Mouse (Mus musculus): ENCODE measurements around the gene Tbcel.

The Tbcel gene

DNA sequence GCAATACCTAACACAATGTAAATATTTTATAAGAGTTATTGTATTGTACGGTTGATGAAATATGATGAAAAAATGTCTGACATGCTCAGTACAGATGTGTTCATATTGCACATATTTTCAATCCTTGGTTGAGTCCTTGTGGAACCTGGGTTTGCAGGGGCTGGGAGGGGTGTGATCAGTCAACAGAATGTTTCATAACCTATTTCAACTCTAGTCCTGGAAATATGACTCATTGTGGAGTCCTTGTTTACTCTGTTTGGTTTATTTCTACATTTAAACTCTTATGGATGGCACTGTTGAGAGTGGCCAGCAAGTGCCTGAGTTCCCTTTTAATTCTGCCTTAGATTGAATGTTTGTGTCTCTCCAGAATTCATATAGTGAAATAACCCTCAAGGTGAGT is 22.9 kb downstream of the Tbcel start:
- no peak for DNase-seq (ENCODE audit: low read depth)

DNA sequence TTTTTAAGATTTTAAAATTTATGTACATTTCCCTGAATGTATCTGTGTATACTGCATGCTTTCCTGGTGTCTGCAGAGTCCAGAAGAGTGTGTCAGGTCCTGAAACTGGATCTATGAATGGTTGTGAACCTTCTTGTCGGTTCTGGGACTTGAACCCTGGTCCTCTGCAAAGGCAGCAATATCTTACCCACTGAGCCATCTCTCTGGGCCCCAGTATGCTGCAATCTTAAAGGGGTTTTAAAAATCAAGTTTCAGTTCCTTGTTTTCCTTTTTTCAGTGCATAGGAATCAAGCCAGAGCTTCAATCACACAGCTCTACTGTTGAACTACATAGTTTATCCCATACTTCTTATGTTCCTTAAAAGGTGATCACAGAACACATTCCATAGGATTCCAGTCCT is 24.7 kb downstream of the Tbcel start:
- DNase-seq (ENCODE audit: low read depth): no peak

DNA sequence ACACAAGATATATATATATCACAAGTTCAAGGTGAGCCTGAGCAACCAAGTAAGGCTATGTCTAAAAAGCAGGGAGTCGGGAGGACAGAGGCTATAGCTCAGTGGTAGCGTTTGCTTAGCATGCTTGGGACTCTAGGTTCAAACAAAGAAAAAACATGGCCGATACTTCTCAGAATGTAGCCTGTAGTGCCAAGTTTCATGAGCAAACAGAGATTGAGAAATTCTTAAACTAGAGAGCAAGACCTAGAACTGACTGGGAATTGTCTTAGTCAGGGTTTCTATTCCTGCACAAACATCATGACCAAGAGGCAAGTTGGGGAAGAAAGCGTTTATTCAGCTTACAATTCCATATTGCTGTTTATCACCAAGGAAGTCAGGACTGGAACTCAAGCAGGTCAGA is 31.4 kb downstream of the Tbcel start:
- DNase-seq (ENCODE audit: low read depth): peak; percentile 9

DNA sequence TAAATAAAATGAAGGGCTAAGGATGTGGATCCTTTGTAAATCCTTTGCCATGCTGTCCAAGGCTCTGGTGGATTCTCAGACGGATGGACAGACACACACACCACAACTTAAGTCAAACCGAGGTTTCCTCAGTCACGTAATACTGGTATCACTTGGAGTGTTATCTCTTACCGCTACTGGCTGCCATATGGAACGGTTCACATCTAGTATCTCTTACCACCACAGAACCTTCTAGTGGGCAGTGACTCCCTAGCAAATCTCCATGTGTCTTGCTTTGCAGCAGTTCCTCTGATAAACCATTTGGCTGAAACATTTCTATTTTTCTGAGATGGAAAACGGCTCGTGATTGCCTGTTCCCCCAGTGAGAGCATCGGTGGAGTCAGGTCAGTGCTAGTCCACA is 33.4 kb downstream of the Tbcel start:
- no peak for DNase-seq (ENCODE audit: low read depth)

DNA sequence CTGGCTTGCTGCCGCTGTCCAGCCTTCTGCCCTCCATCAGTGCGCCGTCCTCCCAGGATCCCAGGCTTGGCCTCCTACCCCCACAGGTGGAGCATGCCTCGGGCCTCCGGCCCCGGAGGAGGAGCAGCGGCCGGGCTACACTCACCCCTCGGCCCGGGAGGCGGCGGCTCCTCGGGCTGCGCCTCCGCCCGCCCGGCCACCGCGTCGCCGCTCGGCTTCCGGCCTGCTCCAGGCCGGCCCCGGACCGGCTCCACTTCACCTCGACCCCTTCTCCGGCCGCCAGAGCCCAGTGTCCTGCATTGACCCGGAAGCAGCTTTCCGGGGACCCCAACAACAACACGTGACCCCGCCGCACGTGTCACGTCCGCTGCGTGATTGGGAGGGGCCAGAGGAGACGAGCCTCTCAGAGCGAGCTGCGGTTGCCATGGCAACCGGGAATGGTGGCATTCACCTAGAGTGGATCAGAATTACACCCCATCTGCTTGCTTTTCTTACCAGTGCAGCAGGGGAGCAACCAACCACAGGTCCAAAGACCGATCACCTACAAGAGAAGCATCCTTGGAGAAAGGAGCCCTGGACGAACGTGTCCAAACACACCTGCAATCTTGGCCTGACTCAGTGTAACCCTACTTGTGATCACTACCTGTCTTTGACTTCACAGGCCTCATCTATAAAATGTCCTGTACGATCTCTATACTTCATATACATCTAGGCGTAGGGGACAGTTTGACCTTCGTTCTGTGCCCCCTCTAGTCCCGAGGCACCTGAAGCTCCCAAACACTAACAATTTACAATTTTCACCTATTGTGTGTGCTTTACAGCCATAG is 35.5 kb downstream of the Tbcel start:
- DNase-seq (ENCODE audit: low read depth): peak; percentile 95

DNA sequence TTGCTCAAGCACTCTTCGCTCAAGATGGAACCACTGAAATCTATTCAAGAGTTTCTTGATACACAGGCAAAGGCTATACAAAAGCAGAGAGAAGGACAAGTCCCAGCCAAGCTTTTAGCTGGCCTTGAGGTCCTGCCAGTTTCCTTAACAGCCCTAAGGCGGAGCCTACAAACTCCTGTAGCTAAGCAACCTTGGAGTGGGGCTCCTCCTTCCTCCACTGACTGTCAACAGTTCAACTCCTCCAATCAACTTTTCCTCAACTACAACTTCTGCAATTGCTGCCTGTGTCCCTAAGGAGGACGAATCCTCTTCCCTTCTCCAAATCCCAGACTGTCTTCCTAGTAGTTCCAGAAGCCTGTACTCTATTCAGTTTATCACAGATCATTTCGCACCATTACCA is 36.4 kb downstream of the Tbcel start:
- DNase-seq (ENCODE audit: low read depth): peak; percentile 79

DNA sequence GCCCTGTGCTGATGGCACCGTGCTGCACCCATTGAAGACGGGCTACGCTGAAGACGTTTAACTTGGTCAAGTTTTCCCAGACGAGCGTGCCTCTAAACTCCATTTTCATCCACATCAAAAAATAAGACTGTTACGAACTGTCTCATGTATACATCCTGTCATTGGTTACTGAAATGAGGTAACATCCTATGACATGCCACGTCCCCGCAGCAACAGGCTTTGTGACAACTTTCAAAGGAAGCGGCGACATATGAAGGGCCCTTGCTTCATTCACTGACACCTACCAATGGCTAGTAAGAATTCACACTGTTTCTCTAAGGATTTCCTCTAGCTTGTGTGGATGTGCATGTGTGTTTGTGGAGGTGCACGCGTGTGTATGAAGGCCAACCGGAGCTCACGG is 38.3 kb downstream of the Tbcel start:
- no peak for DNase-seq (ENCODE audit: low read depth)

DNA sequence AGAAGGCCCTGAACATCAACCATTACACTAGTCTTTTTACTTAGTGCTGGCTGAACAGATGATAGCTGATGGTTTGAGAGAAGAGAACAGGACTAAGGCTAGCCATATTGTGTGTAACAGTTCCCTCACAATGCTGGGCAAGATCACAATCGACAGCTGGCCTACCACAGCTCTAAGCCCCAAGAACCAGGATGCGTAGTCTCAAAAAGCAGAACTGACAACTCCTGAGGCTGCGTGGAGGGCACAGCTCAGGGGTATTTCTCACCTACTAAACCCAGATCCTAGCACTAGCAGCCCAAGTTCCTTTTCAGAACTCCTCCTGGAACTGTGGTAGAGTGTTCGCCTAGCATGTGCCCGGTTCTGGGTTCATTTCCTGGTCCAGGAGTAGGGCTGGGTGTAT is 39.2 kb downstream of the Tbcel start:
- DNase-seq (ENCODE audit: low read depth): no peak

DNA sequence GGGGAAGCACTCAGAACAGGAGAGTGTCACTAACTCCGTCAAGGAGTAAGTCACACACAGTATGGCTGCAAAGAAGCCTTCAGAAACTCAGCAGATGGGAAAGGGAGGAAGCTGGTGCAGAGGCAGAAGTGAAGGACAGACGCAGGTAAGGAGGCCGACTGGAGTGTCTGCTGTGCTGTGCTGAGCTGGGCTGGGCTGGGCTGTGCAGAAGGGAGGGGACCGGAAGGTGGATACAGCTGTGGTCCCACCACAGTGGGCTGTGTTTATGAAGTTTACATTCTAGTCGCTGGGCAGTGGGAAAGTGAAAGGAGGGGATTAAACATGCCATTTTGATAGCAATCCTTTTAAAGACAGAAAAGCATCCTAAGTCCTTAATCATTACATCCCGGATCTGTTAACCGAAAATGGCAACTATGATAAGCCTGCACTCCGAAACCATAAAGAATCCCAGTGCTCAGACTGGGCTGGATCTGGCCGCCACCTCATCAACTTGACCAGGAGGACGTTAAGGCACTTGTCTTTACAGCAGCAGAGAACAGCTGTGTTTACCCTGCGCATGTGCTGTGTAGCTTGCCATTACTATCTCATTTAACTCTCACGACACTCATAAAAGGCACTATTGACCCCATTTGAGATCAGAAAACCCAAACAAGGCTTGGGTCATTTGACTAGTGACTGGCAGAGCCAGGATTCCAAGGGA is 40.3 kb downstream of the Tbcel start:
- DNase-seq (ENCODE audit: low read depth): no peak

DNA sequence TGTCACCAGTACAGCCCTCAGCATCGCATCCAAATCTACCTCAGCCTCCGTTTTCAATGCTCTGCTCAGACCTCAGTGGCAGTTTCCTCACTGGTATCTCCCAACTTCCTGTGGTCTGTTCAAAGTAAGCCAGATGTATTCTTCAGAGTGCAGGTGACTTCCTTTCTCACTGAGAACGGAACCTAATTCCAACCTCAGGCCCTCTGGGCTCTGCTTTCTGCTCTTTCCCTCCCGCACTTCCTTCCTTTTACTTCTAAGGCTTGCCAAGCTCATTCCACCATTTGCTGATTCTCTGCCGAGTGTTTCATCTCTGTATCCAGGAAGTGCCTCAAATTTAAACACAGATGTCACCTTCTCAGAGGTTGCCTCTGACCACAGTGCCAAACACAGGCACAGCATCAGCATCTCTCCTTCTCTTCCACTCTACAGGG is 41.9 kb downstream of the Tbcel start:
- no peak for DNase-seq (ENCODE audit: low read depth)

DNA sequence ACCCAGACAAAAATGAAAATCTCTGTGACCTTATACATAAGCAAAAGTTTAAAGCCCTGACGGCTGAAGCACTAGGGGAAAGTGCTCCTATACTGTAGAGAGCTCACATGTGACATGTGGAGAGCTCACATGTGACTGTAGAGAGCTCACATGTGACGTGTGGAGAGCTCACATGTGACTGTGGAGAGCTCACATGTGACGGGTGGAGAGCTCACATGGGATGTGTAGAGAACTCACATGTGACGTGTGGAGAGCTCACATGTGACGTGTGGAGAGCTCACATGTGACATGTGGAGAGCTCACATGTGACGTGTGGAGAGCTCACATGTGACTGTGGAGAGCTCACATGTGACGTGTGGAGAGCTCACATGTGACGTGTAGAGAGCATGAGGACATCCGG is 43.4 kb downstream of the Tbcel start:
- no peak for DNase-seq (ENCODE audit: low read depth)

DNA sequence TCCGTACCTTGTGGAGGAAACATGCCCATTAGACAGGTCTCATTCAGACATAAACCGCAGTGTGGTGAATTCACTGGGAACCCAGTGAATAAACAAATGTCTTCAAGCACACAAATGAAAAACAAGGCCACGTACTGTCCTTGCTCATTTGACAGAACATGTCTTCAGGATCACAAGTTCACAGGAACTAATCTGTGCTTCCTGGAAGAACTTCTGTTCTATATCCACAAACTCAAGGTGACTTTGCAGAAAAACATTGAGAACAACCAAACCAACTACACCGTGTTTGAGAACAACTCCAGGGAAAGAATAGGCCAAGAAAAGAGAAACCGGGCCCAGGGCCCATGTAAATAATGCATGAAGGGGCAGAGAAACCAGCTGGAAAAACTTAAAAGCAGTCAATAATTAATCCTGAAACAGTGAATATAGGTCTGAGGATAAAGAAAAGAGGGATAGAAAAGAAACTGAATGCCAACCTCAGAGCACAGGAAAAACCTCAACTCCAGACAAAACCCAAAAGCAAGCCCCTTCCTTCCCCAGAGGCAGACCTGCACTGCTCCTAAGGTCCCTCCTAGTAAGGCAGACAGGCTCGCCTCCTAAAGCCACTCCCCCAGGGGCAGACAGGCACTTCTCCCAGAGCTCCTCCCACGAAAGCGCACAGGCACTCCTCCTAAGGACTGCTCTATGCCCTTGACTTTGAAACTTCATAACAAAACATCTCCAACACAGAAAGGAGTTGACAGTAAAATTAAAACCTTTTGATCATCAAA is 44.2 kb downstream of the Tbcel start:
- DNase-seq (ENCODE audit: low read depth): no peak

DNA sequence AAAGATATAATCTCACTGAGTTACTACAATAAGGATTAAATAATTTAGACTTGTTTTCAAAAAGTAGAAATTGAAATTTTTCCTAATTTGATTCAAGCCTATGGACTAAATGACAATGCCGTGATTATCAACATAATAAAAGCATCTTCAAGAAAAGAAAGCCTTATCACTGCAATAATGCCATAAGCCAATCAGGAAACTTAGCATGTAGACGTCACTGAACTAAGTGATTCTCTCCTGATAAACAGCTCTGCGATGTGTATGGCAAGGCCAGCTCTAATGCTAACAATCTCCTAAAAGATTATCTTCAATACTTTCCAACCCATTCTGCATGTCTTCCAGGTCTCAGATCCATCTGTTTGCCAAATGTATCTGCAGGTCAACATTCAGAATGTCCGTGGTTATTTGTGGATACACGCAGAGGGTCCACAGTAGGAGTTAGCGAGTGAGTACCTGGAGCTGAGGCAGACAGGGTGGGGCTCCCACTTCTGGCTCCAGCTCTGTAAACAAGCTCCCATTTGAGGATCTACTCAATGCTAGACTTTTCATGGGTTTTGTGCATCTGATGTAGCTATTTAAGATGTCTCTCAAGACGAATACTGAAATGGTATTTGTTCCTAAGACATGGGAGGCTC is 44.9 kb downstream of the Tbcel start:
- DNase-seq (ENCODE audit: low read depth): no peak

DNA sequence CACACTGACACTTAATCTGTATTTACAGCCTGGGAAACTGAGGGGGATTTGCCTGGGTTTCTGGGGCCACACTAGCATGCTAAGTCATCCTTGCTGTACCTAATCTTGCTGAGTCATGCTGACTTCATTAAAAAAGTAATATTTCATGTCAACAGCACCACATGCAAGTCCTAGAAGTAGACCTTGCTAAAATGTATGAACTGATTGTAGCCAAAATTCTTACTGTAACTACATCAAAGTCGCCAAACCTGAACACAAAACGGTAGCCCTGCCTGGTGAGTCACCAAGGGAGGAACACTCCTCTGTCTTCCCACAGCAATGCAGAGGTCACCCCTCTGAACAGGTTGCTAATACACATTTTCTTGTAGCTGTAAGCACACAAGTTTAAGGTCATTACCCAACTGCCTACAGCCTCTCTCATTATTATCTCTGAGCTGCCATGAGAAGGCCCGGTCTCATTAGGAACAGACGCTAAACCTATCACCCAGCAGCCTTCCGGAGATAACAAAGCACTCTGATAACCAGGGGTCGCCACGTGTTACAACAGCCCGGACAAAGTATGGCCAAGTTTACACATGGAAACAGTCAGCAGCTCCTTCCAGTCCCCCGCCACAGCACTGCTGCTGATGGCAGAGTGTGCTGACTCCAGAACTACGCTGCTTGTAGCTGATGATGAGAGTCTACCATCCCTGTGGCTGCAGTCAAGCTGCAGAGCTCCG is 46.1 kb downstream of the Tbcel start:
- DNase-seq (ENCODE audit: low read depth): peak; percentile 60

DNA sequence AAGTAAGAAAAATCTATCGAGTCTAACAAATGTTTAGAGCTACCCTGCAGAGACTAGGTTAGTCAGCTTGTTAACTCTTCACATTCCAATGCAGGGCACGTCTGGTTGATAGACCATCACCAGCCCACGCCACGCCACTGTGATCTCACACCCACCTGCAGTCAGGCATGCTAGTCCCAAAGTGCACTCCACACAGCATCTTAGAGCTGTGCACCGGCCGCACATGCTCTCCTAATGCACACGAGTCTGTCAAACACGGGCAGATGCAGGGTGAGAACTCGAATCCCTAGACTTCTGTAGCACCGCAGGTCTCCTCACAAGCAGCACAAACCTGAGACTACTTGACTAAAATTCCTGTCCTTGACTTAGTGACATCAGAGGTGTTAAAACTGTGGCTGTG is 47.3 kb downstream of the Tbcel start:
- DNase-seq (ENCODE audit: low read depth): no peak

DNA sequence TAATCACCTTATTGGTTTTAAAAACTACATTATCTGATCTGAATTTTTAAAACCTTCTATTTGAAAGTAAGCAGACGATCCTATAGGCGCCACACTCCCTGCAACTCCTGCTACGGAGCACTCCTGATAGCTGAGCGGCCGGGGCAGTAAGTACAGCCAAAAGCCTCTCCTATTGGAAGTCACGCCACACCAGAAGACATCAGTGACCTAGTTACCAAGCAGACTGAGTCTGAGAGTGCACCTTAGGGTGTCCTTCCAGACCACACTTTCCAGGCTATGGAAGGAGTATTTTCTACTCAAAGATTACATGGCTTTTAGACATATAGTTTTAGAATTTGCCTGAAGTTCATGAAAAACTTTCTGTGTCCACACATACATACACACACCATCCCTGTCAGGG is 47.9 kb downstream of the Tbcel start:
- no peak for DNase-seq (ENCODE audit: low read depth)

DNA sequence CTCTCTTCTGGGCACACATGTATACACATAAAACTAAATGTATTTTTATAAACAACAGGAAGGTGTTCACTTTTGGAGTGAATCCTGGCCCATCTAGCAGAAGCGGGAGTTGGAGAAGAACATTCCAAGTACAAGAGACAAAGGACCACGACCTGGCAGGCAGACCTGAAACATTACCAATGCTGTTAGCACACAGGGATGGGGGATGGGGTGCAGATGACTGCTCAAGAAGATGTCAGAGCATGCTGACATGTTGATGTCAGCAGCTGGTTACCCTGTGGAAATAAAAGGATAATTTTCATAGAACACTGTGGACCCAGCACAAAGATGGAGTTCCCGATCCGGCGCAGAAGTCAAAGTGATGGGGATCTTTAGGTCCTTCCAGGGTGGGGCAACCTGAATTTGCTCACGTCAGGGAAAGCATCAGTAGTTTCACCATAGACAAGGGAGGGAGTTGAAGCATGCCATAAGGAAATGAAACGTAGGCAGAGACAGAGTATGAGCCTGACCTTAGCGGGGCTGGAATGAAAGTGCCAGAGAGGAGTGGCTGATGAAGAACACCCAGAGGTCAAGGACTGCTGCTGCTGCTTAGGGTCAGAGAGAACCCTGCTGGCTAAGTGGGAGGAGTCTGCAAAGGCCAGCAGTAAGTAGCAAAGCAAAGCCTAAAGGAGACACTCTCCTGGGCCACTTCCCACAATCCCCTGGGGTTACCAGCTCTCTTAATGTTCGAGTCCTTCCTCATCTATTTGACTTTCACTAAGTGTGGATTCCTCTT is 48.7 kb downstream of the Tbcel start:
- peak; percentile 3 for DNase-seq (ENCODE audit: low read depth)

DNA sequence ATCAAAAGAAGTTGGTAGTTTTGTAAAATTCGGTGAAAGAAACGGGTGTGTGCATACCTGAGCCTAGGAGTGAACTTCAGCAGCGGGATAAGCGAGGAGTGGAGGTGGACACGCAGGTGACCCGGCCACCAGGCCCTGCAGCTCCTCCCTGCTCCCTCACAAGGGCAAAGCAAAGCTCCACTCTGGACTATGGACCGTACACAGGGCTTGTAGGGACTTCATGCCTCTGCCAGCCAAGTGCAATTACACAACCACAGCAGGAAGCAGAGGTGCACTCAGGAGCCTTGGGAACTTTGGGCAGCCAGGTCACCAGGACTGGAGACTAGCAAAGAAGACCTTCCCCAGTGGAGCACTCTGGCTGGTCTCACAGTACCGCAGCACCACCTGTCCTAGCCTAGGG is 50.1 kb downstream of the Tbcel start:
- no peak for DNase-seq (ENCODE audit: low read depth)

DNA sequence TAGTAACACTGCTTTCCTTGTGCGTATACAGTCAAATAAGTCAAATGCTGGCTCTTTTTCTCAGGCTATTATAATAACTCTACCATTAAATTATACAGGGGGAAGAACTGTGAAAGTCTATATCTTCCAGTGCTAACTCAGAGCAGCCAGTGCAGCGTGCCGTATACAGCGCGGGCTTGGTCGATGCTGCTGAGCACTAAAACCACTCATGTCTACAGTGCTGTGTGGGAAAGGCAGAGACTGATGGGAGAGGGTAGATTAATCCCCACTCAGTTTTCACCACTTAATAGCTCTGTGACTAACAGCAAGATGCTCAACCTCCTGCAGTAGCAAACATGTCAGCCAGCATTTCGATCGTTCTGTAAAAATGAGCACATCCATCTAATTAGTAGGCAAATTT is 53.2 kb downstream of the Tbcel start:
- no peak for DNase-seq (ENCODE audit: low read depth)

DNA sequence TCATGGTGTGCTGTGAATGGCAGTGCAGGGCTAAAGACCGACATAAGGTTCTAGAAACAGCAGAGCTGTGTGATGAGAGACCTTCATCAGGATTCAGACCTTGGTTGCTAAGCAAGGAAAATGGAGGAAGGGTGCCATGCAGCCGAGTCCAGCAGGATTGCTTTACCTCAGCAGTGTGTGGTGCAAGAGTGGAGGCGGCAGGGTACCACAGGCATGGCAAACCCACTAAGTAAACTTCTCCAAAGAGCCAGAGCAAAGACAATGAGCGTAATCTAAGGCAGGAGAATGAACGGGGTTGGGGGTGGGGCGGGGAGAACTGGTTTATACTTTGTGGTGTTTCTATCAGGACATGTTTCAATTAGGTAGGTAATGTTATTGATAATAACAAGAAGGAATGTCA is 58.6 kb downstream of the Tbcel start:
- DNase-seq (ENCODE audit: low read depth): no peak

DNA sequence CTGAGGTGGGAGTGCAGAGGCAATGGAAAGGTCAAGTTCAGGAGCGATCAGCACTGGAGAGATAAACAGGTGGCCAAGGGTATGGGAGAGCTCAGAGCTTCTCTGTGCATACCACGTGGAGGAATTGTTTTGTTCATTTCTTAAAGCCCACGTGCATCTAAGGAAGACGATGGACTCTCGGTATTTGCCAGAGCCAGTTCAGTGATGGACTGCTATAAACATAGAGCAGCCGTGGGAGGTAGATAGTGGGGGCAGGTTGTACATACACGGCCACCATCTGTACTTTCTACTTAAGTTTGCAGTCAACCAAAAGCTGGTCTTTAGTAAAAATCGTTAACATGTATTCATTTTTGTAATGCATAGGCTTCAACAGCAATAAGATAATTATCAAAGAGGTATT is 65.5 kb downstream of the Tbcel start:
- DNase-seq (ENCODE audit: low read depth): no peak

Measured in NIH3T3 (cell line).